Mouse (Mus musculus) mouse trophoblast stem cell (cell line): Measurements from ENCODE around the gene Bcas1.

ENCODE experiments used
- in situ Hi-C, 2 experiments: fragments of 300-500 bp; cut with MseI, MboI; formaldehyde crosslinking; loops; 2 replicates in 1 of 2; 3 replicates in 1 of 2; pipeline ENCODE4 v1.15.1; 2025

Gene Bcas1

GRCm38 (mm10) chr2:170421924-170422323 is 5.7 kb downstream of the Bcas1 start:
- in situ Hi-C loops: no loop called here

- in situ Hi-C loops: no loop called here
These were observed 8.9 kb downstream of the Bcas1 start for GRCm38 (mm10) chr2:170418748-170419147.

- in situ Hi-C loops: no loop called here
These were observed 16.0 kb downstream of the Bcas1 start for GRCm38 (mm10) chr2:170411490-170412168.

GRCm38 (mm10) chr2:170410677-170411489 is 16.8 kb downstream of the Bcas1 start:
- in situ Hi-C loops: no loop called here

GRCm38 (mm10) chr2:170406438-170406837 is 21.2 kb downstream of the Bcas1 start:
- in situ Hi-C loops: no loop called here

GRCm38 (mm10) chr2:170404781-170405573 is 22.7 kb downstream of the Bcas1 start:
- in situ Hi-C loops: loop anchor here (5.0 kb wide), 1 partner anchor 53 kb away; no protein-coding TSS in a partner anchor

GRCm38 (mm10) chr2:170403666-170404385 is 23.8 kb downstream of the Bcas1 start:
- in situ Hi-C loops: loop anchor here (5.0 kb wide), 1 partner anchor 52 kb away; no protein-coding TSS in a partner anchor

- in situ Hi-C loops: loop anchor here (5.0 kb wide), 1 partner anchor 49 kb away; no protein-coding TSS in a partner anchor
These were observed 26.3 kb downstream of the Bcas1 start for GRCm38 (mm10) chr2:170401211-170401799.

GRCm38 (mm10) chr2:170400666-170401065 is 27.0 kb downstream of the Bcas1 start:
- in situ Hi-C loops: loop anchor here (5.0 kb wide), 1 partner anchor 48 kb away; no protein-coding TSS in a partner anchor

- in situ Hi-C loops: no loop called here
These were observed 35.7 kb downstream of the Bcas1 start for GRCm38 (mm10) chr2:170391994-170392393.

- in situ Hi-C loops: no loop called here
These were observed 39.3 kb downstream of the Bcas1 start for GRCm38 (mm10) chr2:170388320-170388719.

- in situ Hi-C loops: no loop called here
These were observed 42.1 kb downstream of the Bcas1 start for GRCm38 (mm10) chr2:170385556-170385955.

GRCm38 (mm10) chr2:170384770-170385169 is 42.9 kb downstream of the Bcas1 start:
- in situ Hi-C loops: no loop called here

GRCm38 (mm10) chr2:170373391-170373790 is 54.3 kb downstream of the Bcas1 start:
- in situ Hi-C loops: no loop called here

GRCm38 (mm10) chr2:170365676-170366075 is 62.0 kb downstream of the Bcas1 start:
- in situ Hi-C loops: no loop called here

- in situ Hi-C loops: no loop called here
These were observed 62.4 kb downstream of the Bcas1 start for GRCm38 (mm10) chr2:170365271-170365670.

GRCm38 (mm10) chr2:170356667-170357374 is 70.8 kb downstream of the Bcas1 start:
- in situ Hi-C loops: no loop called here

- in situ Hi-C loops: loop anchor here (5.0 kb wide), 1 partner anchor 47 kb away; no protein-coding TSS in a partner anchor
These were observed 72.7 kb downstream of the Bcas1 start for GRCm38 (mm10) chr2:170354963-170355367.

GRCm38 (mm10) chr2:170352273-170352672 is 75.4 kb downstream of the Bcas1 start:
- in situ Hi-C loops: loop anchor here (5.0 kb wide), 1 partner anchor 50 kb away; no protein-coding TSS in a partner anchor

- in situ Hi-C loops: loop anchor here (5.0 kb wide), 1 partner anchor 50 kb away; no protein-coding TSS in a partner anchor
These were observed 75.8 kb downstream of the Bcas1 start for GRCm38 (mm10) chr2:170351847-170352246.
